Mouse (Mus musculus): Measurements from ENCODE around the gene Slc44a5. TPM values are rescaled to one million over a fixed set of nuclear protein-coding genes. Genes with fewer than 3 reads are reported as not detected.
"Not testable (repeated sequence)": the region's sequence is repeated elsewhere in the genome, so short reads cannot be mapped to it uniquely, and the experiment has no call there.

Gene Slc44a5
- total RNA-seq, 2 experiments from 2014 or later = 0.16 TPM; not detected in 1

DNA sequence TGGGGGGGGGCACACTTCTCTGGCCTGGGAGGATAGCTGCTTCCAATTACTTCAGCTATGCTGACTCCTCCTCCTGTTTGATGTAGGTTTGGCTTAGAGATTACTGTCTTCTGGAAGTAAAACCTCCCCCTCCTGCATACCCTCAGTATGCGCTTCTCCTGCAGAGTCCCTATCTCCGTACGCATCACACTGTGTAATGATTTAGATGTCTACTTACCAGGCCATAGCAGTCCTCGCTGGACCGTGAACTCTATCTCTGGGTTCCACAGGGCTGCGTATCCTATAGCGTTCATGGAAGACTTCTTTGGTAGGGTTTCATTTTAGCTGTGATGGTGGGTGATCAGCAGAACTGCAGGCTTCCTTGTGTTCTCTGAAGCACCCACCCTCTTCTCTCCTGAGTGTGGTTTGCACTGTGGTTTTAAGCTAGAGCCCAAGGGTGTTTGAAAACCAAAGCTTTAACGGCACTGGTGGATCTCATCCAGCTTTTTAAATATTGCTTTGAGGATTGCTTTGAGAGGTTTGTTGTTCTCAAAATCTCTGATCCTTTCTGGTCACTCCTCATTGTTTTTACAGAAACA is 120.6 kb downstream of the Slc44a5 start:
- DNase-seq (ENCODE audit: low spot score in 2 of 2) = no peak

DNA sequence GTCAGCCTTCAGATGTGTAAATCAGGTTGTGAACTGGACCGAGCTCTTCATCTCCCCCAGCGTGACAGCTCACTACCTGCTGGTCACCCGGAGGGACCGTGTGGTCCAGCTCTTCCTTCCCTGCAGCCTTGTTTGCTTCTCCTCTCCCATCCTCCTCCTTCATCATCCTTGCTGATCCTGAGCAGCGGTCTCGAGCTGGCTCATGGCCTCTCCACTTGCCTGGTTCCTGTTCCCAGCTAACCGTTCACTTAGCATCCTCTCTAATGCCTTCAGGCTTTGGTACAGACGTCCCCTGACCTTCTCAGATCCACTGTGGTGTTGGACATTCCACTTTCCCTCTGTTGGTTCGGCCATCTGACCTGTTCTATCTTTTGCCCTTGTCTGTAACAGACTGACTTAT is 128.4 kb downstream of the Slc44a5 start:
- no peak for DNase-seq (ENCODE audit: low spot score in 2 of 2)

DNA sequence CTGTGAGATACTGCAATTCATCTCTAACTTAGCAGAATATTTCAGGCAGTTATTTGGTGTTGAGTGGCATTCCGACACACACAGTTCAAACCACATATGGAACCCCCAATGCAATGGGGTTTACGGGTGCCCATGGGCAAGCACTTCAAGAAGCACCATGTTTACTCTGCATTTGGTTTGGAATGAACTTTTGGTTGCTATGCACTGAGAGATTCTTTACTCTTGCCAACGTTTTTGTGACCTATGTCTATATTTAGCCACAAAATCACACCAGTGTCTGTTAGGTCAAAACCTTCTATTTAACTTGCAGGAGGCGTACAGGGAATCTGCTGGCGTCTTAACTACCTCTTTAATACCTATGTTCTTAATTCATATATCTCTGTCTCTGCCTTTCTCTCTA is 137.3 kb downstream of the Slc44a5 start:
- DNase-seq (ENCODE audit: low spot score in 2 of 2) = no peak

DNA sequence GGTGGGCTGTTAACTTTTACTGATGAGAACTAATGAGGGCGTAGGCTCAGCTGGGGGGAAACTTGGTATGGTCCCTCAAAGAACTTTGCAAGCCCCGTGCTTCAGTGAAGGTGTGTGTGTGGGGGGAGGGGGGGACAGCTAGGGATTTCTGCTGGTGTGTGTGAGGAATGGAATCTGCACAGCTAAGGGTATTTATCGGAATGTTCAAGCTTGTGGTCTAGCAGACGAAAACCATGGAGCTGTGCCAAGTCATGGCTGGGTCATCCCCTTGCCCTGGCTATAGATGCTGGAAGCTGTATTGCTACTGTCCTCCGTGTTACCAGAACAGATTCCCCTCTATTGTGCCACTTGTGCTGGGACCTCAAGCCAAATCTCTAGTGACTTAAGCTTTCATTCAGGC is 138.0 kb downstream of the Slc44a5 start:
- no peak for DNase-seq (ENCODE audit: low spot score in 2 of 2)

DNA sequence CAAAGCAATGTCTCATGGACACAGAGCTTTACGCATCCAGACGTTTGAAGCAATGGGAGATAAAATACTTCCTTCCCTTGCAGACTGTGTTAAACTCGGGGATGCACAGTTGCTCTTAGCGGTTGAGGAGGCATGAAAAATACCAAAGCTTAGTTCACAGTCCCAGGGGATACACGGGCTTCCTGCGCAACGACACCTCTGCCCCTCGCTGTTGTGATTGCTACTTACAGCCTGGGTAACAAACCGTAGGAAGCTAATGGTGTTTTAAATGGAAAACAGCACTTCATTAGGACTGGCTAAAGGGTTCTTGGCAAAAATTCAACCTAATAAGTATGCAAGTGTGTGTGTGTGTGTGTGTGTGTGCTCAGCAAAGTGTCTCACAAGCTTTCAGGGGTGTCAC is 141.8 kb downstream of the Slc44a5 start:
- DNase-seq (ENCODE audit: low spot score in 2 of 2) = no peak

DNA sequence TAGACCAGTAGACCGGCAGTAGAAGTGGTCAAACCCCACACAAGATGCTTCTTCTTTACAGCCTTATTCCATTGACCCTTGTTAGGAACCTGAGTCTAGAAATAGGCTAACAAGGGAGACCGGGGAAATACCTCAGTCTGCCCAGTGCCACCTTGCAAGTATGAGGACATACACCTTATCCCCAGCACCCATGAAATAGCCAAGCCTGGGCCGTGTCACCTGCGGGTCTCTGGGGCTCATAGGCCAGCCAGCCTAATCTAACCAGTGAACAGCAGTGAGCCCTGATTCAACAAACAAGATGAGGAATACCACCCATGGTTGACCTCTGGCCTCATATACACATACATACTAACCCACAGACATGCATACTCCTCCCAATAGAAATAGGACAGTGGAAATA is 142.2 kb downstream of the Slc44a5 start:
- no peak for DNase-seq (ENCODE audit: low spot score in 2 of 2)

DNA sequence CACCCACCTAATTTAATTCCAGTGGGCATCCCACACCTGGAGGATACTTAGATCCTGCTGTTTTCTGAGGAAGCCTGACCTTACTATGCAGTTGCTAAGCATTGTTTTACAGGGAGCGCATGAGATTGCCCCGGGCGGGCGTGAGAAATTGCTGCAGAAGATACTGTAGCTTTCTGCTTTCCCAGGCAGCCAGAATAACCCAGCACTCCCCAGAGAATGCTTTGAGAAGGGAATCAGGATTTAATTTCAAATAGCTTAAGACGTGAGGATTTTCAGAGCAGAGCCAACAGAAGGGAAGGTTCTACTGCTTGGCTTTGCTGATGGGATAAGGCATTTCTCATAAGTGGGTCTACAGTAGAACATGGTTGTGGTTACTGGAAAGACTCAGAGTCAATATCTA is 142.8 kb downstream of the Slc44a5 start:
- no peak for DNase-seq (ENCODE audit: low spot score in 2 of 2)

DNA sequence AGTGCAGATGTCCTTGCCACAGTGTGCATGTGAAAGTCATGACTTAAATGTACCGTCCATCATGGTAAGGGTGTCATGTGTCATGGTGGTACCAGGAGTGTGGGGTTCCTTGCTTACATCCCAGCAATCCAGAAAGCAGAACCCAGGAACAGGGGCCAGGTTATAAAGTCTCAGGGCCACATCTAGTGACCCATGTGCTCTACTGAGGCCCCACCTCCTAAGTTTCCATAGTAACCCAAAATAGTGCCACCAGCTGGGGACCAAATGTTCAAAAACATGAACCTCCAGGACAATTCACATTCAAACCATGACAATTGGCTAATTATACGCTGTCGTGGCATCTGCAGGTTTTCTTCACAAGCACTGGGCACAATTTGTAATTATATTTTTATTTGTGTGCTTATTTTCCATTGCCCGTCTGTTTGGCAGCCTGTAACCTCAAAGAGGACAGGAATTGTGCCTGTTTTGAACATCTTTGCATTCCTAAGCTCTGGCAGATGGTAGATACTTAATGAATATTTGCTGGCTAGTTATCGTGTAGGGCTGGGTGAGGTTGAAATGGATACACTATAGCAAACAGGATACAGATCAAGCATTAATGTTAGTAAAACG is 145.9 kb downstream of the Slc44a5 start:
- no peak for DNase-seq (ENCODE audit: low spot score in 2 of 2)

DNA sequence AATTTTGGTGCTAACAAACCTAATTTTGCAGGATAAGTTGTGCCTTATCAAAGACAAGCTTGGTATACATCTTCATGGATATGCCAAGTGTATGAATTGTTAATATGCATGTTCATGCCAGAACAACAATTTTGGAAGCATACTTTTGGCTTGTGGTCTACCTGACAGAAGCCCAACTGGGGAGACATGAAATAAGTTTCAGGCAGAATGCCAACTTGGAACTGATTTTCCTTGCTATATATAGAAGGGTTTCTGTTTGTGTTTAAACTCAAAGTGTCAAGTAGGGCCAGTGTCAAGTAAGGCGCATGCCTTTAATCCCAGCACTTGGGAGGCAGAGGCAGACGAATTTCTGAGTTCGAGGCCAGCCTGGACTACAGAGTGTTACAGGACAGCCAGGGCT is 149.3 kb downstream of the Slc44a5 start:
- no peak for DNase-seq (ENCODE audit: low spot score in 2 of 2)

DNA sequence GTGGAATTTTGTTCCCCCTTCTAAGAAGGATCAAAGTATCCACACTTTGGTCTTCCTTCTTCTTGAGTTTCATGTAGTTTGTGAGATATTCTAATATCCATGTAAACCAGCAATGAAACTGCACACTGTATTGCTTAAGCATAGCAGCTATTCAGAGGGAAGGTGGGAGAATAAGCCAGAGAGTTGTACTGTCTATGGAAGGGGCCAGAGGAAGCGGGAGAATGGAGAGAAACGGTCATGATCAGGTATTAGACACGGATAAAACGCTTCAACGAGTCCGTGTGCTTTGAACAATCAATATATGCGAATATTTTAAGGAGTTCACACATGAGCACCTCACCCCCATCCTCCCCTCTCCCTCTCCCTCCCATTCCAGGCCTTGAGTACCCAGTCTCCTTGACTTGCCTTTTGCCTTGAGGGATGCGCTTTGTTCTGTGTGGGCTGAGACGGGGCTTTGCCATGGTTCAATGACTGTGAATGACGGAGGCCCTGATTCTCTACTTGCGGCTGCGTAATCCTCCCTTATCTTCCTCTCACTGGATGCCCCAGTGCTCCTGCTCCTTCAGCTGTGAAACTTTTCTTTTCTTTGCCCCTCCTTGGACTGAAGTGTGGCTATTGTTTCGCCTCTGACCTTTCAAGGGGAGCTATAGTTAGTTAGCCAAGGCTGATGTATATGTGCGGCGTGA is 151.8 kb downstream of the Slc44a5 start:
- no peak for DNase-seq (ENCODE audit: low spot score in 2 of 2)

DNA sequence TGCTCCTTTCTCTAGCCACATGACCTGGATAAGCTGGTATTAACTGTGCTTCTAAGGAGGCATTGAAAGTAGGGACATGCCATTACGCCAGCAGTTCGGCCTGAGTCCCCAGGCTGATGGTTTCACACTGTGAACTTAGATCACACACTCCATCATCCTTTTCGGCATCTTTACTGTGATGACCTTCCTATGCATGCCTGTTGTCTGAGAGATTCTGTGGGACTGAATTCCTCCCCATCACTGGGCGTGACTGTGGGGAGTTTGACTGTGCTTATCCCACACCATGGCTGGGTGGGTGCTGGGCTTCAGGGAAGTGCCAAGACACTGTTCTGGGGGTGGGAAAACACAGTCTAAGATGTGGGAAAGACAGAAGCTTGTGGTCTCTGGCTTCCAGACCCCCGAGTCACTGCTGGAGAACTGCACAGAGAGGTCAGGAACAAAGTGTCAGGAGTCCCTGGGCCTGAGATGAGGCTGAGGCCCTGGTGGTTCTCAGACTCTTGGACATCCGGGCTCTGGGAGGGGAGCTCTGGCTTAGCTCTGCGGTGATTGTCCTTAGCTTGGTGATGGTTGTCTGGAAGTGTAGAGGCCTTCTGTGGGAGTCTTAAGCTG is 152.6 kb downstream of the Slc44a5 start:
- no peak for DNase-seq (ENCODE audit: low spot score in 2 of 2)

DNA sequence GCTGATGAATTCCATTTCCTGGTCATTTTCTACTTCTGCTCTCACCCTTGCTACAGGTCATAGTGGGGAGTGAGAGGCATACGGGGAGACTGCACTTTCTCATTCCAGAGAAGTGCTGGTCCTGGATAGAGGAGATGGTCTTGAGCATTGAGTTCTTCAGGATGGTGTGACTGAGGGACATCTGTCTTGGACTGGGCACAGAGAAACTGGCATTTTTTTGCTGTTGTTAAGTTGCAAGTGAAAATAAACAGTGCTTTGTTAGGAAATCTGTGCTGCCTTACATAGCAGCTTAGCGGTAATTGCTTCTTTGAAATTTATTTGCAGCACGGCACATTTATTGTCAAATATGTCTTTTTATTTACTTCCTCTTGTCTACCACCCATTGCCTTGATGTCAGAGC is 154.0 kb downstream of the Slc44a5 start:
- no peak for DNase-seq (ENCODE audit: low spot score in 2 of 2)

DNA sequence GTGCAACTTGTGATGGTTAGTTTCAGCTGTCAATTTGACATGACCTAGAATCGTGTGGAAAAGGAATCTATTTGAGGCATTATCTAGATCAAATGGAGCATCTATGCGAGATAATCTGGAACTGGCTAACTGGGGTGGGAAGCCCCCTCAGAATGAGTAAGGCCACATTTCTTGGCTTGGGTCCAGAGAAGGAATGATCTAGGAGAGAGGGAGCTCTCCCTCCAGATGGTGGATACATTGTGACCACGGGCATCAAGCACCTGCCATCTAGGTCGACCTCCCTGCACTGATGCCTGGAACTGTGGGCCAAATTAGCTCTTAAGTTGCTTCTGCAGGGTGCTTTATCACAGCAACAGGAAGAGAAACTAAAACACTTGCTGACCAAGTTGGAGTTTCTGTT is 155.8 kb downstream of the Slc44a5 start:
- DNase-seq (ENCODE audit: low spot score in 2 of 2) = no peak

DNA sequence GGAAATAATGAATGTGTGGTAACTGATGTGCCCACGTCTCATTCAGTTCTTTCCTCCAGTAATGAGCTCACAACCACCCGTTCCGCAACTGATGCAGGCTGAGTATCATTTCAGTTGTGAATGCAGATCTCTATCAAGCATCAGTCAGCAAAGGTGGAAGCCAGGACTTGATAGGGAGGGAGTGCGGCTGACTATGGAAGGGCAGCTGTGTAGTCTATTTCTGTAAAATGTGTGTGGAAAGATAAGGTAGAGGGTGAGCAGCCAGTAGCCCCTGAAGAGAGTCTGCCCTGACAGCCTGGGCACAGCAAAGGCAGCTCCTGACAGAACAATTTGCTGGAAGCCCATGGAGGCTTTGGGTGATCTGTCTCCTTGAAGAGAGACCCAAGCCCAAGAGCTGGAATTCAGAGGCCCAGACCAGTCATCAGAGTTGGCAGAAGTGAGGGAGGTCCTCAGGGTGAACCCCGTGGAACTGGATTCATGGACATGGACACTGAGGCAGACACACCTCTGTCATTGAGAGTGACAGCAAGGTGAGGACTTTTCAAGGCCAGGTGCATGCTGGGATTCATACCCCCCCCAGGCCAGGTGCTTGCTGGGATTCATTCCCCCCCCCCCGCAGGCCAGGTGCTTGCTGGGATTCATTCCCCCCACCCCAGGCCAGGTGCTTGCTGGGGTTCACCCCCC is 157.3 kb downstream of the Slc44a5 start:
- DNase-seq (ENCODE audit: low spot score in 2 of 2) = no peak

DNA sequence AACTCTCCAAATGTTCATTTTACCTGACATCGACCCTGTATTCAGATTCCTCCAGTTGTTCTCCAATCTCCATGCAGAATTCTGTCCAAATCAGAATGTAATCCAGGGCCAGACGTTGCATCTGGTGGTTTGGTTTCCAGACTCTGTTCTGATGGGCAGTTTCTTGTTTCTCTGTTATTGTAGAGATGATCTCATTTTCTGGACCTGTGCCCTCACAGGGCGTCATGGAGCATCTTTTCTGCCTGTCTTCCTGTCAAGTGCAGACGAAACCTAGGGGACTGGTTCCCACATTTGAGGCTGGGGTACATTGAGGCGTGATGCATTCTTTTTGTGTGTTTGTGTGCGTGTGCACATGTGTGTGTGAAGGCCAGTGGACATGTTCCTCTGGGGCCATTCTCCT is 160.8 kb downstream of the Slc44a5 start:
- no peak for DNase-seq (ENCODE audit: low spot score in 2 of 2)

DNA sequence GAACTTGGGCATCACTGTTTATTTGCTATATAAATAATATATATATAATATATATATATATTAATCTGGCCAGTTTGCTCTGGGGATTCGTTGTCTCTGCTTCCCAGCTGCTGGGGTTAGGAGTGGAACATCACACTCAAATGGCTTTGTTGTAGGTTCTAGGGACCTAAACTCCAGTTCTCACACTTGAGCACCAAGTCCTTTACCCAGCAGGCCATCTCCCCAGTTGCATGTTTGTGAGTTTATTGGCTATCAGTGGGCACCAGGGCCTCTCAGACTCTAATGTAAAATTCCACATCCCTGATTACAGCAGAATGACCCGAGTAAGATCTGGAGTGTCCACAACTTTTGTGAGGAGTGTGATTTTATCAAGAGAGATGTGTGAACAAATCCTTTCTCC is 161.5 kb downstream of the Slc44a5 start:
- DNase-seq (ENCODE audit: low spot score in 2 of 2) = no peak

DNA sequence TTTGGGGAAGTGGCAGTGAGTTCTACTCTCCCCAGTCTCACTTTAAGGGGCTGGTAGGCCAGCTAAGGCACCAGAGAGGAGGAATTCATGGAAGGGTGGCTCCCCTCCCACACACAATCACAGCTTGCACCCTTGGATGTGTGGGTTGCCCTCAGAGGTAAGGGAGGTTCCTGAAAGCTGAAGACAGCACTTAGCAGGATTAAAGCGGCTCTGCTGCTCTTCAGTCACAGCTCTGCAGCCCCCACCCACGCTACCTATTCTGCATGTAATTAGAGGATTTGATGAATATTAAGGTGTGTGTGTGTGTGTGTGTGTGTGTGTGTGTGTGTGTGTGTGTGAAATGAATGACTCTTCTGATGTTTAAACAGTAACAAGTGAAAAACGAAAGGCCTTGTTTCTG is 163.3 kb downstream of the Slc44a5 start:
- DNase-seq (ENCODE audit: low spot score in 2 of 2) = no peak

DNA sequence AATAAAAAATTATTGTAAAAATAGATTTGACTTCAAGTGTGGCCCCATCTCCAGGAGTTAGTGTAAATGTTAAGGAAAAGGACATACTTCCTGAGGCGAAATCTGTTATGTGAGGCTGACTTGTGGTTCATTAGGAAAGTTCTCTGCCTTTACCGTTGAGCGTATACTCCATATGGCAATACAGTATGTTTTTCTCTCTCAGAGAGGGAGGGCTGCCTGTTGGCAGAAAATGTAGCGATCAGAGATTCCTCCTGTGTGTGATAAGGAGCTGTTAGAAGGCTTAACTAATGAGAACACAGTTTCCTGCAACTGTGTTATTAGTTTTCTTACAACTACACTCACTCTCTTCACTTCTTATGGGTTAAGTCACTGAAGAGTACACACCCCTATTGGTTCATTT is 168.1 kb downstream of the Slc44a5 start:
- DNase-seq (ENCODE audit: low spot score in 2 of 2) = no peak

DNA sequence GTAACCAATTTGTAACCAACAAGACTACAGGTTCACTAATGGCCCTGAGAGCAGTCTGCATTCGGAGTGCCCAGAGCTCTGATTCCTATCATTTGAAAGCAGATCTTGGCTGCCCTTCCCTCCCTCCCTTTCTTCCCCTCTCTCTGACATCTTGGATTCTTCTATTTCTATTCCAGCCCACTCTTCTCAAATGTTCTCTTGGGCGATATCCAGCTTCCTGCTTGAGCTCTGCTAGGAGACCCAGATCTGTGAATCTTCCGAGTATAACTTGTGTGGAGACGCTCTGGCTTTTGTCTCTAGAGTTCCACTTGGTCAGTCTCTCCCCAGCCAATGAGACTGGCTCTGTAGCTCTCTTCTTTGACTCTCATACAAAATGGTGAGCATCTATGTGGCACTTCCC is 169.4 kb downstream of the Slc44a5 start:
- DNase-seq (ENCODE audit: low spot score in 2 of 2) = no peak

DNA sequence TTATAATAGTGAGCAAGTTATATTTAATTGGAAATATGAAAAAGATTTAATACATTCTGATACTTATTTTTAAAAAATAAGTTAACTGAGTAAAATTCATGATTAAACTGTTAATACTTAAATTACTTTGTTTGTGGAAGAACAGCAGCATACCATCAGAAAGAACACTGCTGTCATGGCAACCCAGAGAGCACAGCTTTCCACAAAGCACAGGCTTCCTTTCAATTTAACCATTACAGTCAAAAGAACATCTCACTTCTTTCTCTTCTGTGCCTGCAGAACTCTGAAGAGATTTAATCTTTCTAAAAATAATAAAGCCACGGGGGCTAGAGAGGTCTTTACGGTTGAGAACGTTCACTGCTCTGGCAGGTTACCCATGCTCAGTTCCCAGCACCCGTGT is 172.5 kb downstream of the Slc44a5 start:
- no peak for DNase-seq (ENCODE audit: low spot score in 2 of 2)

DNA sequence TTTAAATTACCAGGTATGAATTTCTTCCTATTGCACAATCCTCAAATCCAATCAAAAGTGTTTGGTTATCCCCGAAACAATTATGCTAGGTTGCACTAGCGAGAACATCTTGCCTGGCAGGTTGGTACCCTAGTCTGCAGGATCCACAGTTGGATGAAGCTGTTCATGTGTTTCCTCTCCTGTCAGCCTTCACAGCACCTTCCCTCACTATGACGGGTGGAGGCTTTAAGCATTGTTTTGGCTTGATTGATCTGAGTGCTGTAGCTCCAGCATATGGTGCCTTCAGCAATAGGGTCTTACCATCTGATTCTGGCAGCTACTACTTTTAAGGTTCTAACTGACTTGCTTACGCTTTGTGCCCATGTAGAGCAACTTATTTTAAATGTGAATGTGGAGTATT is 176.5 kb downstream of the Slc44a5 start:
- no peak for DNase-seq (ENCODE audit: low spot score in 2 of 2)

DNA sequence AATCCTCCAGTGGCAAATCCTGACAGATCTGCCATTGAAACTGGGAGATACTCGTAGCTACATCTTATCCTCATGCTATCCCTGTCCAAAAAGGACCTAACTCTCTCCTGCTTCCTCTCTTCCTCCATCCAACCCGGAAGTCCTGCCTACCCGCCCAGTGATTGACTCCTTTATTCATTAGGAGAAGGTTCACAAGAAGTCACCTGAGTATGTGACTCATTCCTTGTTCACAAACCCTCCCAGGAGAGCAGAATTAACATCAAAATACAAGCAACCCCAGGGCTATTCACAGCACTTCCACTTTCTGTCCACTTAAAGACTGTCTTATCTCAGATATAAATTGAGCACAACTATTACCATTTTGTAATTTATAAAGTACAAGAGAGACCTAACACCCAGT is 180.3 kb downstream of the Slc44a5 start:
- not testable (repeated sequence) for DNase-seq (ENCODE audit: low spot score in 2 of 2)
